Mouse (Mus musculus) lung, postnatal 25 days (tissue): ENCODE results near the gene Atp23.

Experiments used
- DNase-seq: peaks from one replicate; pipeline ENCODE4 v3.0.0; 2022; ENCODE audit warnings: low spot score

The Atp23 gene

DNA sequence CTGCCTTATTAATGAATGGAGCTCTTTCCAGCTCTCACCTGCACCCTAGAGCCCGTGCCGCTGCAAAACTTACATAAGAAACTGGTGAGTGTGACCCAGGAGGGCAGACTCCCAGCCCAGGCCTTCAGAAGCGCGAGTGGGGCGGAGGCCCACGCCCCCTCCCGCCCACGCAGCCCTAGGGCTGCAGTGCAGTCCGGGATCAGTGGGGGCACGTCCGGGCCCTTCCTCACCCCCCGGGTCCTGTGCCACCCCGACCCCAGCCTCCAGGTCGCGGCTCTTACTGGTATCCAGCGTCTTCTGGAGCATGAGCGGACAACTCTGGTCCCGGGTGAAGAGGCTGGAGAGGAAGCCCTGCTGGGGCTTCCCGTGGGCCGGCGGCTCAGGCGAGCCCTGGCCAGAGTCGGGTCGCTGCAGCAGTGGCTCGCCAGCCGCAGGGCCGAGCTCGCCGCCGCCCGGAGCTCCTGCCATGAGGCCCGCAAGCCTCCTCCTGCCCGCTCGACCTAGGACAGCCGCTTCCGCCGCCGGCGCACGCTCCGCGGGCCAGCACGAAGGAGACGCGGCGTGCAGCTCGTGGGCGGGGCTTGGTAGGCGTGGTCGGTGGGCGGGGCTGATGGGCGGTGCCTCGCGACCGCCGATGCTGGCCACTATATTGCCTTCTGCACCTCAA is at the start of gene Atp23:
TSS of gene Atp23 (minus strand) at position 535 of the 667 bp plus-strand sequence.
- peak; percentile 92 for DNase-seq

DNA sequence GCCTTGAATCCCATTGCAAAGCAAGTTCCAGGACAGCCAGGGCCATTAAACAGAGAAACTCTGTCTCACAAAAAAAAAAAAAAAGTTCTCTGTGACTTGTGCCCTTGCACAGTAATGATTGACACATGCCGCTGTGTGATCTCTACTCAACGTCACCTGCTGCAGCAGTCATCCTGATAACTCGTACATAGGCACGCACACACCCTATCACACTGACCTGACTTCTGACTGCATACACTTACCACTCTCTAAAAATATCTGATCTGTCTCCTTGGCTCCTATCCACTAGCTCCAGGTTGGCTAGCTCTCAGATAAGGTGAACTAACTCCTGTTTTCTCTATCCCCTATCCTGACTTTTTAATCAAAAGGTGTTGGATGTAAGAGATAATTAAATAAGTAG is 49.4 kb upstream of the Atp23 start:
- DNase-seq: no peak

DNA sequence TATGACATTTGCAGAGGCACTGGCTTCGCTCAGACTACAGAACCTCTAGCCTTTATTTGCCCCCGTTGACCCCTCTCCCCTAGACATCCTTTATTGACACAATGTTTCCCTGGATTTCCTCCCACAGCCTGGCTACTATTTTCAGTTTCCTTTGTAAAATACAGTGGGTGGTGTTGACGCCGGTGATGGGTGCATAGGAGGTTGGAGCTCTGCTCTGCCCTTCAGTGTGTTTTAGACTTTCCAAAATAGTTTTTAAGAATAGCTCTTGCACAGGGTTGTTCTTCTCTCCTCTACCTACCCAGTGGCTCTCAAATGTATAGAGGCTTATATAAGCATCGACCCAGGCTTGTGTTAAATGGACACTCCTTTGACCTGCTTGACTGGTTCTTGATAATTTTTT is 48.7 kb upstream of the Atp23 start:
- DNase-seq: no peak

DNA sequence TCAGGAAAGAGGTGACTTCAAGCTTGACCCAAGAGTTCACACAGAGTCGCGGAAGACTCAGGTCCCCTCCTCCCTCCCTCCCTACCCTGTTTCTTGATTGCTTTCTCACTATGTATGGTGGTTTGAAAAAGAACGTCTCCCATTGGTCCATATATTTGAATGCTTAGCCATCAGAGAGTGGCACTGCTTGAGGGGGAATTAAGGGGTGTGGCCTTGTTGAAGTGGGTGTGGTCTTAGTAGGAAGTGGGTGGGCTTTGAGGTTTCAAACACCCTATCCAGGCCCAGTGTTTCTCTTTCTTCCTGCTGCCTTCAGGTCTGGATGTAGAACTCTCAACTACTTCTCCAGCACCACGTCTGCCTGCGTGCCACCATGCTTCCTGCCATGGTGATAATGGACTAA is 44.4 kb upstream of the Atp23 start:
- no peak for DNase-seq

DNA sequence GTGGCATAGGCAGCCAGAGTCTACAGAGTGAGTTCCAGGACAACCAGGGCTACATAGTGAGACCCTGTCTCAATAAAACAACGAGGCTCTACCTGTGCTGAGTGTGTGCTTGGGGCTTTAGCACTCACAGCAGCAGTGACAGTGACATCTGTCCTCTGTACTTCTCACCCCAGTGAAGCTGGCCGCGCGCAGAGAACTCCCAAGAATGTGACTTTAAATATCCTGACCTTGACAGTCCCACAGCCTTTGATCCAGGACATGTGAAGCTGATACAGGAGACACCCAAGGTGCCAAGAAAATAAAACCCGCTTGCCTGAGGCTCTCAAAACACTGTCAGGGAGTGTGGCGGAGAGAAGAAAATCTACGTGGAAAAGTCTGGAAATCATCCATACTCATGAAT is 39.8 kb upstream of the Atp23 start:
- no peak for DNase-seq

DNA sequence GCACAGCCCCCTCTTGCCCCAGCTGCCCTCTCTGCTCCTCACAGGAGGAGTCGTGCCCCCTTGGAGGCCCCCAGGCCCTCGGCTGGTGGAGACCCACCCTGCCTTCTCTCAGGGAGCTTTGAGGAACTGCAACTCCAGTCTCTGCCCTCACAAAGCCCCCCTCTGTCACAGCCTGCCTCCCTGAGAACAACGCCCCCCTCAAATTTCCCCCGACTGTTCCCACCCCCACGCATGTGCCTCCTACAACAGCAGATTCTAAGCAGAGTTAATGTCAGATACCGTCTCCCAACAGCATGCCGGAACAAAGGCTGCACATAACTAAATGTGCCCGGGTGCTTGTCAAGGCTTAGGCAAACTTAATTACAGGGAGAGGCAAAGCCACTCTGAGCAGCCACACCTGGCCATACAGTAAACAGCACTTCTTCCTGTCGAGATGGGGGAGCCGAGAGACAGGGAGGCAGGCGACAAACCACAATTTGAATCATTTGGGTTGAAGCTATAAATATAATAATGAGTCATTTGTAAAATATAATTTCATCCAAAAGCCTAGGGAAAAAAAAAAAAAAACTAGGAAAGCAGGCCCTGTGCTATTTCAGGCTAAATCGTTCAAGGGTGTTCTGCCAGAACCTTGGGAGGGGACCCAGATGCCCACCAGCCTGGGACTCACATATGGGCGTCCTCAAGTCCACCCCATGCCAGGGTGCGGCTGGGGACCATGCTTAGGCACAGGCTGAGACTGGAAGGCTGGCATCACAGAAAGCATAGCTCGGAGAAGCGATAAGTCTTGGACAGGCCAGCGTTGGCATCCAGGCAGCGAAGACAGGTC is 34.6 kb upstream of the Atp23 start:
- no peak for DNase-seq

DNA sequence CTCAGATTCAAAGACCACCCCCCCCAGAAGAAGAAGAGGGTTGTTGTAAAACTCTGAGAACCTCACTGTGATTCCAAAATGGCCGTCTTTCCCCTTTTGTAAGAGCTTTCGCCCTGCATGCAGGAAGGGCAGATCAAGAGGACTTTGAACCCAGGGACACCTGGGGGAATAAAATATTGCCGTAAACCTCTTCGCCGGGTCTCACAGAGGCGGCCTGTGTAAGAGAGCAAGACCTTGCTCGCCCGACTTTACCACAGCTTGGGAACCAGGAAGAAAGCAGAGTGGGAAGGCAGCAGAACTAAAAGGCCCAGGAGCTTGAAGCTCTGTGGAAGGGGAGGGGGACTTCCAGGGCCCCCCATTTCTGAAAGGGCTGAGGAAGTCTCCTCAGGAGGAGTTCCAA is 34.0 kb upstream of the Atp23 start:
- DNase-seq: no peak

DNA sequence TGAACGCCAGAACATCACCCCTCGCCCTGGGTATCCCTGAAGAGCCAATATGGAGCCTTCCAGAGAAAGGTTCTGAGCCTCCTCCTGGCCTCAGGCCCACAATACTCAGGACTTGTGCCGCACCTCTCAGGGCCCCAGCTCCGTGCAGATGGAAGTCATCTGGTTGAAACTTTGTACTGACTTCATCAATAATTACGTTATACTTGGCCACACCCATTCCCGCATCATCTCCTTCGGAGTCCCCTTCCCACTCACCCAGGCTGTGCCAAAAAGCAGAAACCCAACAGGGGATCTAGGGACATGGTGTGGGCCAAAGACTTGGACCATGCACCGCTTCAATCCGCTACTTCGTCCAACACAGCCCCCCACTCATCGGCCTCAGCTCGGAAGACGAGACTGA is 33.4 kb upstream of the Atp23 start:
- DNase-seq: no peak

DNA sequence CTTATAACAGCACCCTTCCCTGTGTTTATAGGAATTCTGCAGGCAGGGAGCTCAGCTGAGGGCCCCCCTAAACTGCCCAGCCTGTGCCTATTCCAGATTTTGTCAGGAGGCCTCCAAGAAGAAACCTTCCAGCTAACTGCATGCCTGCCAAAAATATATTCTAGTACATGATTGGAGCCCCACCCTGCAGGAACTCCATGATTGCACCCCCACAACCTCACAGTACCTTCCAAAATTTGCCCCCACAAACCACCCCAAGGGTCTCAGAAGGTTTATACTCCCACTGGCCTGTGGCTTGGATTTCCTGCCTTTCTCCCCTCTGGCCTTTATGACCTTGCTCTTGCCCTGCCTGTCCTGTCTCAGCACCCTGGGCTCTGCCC is 30.6 kb upstream of the Atp23 start:
- no peak for DNase-seq

DNA sequence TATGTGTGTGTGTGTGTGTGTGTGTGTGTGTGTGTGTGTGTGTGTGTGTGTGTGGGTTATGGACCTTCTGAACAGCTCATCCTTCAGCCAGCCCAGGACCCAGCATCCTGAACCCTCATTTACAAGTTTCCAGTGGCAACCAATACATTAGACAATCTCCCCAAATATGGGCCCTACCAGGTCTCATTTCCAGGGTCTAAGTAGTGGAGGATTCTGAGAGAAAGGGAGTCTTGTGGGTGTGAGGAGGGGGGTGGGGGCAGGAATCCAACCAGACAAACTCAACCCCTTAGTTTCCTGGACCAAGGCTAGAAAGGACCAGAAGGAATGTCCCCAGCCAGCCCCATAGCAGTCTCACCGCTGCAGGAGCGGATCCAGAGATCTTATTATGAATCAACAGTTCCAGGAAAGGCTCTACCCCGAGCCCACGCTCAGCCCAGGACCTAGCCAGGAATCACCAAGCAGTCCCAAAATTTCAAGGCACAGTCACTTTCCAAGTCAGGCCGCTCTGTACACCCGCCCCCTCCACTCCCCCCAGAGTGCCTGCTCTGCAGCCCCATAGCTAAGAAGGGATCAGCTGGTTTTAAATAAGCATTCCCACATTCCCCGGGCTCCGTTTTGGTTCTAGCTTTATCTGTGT is 30.1 kb upstream of the Atp23 start:
- DNase-seq: peak; percentile 19

DNA sequence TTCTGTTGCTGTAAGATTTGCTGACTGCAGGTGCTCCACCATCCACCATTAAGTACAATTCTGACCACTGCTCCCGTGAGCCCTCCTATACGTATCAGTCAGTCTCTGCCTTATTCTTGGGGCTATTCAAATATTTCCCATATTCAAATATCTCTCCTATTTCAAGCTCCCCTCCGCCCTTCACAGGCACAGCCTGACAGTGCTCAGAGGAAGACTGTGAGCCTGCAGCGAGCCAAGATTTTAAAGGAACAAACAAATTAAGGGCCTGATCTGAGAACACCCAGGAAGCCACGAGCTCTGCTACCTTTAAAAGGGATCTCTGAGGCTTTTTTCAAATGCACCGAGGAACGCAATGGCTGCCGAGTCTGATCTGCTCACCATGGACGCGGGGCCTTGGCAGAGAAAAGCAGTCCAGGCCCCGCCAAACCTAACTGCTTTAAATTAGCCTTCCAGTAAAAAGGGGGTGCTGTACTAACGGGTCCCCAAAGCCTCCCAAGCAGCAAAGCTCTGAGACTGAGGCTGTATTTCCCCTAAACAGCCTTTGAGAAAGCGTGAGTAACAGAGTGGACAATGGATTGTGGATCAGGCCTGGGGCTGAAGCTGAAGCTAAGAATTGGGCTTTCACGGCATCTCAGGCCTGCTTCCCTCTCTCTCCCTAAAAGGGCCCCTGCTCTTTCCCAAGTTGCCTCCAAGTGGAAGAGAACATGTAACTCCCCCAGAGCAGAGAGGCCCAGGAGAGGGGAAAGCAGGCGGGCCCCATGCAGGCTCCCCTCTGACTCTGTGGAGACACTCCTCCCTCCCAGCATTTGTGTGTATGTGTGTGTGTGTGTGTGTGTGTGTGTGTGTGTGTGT is 29.3 kb upstream of the Atp23 start:
- DNase-seq: peak; percentile 25

DNA sequence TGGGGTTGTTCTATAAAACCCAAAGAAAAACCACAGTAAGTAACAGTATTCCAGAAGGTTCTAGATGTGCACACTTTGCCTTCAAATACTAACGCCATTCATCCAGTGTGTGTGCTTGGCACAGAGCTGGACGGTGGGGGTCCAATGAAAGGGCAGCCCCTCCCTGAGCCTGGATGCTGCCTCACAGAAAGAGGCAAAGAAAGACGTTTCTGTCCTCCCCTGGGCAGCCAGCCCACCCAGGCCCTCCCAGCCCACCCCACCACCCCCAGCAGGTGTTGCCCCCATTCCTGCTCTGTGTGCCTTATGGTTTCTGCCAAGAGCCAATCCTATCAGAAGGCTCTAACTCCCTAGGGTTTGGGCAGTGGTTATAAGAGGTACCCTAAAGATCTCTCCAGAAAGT is 28.4 kb upstream of the Atp23 start:
- no peak for DNase-seq

DNA sequence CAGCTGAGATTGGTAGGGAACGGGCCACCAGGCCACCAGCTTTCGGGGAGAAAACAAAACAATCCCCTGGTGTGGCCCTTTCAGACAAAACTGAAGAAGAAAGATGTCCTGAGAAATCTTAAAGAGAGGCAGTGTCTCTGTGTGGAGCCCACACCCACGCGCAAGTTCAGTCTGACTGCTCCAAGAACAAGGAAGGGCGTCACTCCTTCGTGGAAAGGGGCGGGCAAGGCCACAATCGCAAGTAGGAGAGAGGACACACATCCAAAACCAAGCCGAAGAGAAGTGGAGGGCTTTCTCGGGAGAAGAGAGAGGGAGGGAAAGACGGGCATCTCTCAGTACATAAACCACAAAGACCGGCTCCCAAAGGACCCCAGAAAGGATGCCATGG is 27.7 kb upstream of the Atp23 start:
- DNase-seq: peak; percentile 77

DNA sequence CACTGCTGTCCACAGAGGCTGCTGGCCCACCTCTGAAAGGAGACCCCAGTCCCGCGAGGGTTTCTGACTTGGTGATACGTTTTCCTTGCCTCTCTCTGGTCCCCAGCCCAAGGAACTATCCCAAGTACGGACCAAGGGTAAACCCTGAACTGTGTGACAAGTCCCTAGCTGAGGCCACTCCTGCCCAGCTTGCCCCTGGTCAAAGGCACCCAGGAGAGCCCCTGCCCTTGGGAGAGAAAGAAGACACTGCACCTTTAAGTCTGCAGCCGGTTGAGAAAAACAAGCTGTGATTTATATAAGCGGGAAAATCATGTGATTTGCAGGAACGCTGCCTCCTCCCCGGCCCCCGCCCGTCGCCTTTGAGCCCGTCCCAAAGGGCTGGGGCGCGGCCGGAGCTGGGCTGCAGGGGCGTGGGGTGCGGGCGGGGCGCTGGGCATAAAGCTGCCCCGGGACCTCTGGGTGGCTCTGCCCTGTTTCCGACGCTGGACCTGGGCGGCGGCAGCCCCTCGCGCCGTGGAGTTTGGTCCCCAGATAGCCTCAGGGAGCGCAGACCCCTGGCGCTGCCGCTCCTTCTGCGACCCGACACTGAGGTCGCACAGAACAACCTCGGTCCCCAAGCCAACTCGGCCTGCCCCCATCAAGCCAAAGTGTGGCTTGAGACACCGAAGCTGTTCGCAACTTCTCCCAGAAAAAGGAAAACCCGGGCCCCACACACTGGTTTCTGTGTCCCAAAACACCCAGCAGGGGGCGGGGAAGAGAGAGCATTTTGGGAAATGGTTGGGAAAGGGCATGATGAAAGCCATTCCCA is 27.1 kb upstream of the Atp23 start:
- peak; percentile 93 for DNase-seq

DNA sequence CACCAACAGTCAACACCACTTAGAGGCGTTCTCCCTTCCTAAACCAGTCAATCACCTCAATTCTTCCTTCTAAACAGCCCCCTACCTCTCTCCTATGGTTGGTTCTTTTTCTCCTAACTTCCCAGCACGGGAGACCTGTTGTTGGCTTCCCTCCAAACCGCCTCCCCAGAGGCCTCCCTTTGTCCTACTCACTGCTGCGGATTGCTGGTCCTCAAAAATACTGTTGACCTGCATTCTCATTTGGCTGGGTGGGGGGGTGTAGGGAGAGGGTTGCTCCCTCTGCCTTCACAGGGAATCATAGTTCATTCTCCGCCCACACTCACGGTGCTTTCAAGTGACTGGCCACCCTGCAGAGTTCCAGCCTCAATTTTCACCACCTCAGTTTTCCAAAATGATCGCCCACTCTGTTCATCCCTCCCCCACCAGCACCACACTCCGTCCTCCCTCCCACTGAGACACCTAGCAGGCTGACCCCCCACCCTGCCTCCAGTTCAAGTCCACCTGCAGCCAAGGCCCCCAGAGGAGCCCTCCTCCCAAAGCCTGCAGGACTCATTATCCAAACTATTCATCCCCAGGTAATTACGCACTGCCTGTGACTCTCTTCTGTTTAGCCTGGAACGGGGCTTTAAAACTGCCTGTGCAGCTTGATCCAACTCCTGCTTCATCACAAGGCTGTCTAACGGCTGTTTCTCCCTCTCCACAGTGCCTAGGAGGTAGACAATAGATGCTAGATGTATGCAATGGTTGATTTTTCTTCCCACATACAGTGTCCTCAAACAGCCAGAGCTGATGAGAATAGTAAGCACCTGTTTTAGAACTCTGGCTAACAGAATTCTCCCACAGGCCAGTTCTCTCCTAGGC is 26.2 kb upstream of the Atp23 start:
- DNase-seq: peak; percentile 11

DNA sequence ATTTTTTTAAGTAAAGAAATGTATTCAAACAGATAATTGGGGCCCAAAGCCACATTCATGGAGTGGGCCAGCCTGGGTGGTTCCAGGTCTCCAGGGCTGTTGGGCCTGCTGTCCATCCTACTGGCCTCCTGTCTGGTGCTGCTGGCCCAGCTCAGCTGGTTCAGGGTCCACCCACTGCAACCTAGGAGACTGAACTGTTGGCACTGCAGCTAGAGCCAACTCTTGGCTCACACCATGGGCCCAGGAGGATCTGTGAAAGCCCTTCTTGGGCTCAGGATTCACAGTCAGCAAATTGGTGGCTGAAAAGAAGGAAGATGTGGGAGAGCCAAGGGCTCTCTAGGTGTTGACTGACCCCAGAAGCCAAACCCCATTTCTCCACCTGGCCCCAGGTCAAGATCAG is 24.2 kb upstream of the Atp23 start:
- no peak for DNase-seq

DNA sequence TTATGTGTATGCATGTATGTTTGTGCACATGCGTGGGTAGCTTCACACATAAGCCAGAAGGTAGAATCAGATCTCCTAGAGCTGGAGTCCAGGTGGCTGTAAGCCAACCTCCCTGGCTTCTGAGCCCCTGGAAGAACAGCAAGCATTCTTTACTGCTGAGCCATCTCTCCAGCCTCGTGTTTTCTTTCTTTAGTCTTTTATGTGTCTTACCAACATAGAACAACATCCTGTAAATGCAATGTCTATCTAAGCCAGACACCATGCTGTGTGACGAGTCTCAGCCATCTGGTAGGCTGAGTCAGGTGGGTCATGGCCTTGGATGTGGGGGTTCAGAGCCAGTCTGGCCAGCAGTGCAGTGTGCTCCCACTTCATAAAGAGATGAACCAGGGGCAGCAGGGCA is 22.9 kb upstream of the Atp23 start:
- no peak for DNase-seq

DNA sequence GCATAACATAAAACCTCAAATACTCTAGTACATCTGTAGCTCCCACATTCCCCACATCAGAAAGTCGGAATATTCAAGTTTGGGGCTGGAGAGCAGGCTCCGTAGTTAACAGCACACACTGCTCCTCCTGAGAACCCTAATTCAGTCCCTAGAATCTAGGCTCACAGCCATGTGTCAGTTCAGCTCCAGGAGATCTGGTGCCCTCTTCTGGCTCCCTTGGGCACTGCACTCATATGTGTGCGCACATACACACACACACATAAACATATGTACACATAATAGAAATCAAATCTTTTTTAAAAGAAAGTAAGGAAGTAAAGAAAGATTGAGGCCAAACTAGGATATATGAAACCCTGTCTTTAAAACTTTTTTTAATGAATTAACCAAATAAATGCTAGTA is 19.1 kb upstream of the Atp23 start:
- no peak for DNase-seq

DNA sequence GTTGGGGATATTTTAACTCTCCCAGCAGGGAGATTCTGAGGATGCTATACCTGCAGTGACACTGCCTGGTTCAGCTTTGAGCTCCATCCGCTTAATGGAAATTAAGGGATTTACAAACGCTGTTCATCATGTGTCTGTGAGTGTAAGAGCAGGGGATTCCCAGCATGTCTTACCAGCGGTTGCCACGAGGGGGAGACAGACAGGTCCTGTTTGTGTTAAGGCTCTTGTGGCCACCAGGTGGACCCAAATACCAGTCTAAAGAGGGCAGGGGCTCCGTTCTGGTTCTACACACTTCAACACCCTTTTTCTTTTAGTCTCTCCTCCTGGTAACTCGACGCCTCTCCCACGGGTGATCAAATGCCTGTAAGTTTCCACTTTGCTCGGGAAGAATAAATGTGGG is 17.9 kb upstream of the Atp23 start:
- DNase-seq: peak; percentile 89

DNA sequence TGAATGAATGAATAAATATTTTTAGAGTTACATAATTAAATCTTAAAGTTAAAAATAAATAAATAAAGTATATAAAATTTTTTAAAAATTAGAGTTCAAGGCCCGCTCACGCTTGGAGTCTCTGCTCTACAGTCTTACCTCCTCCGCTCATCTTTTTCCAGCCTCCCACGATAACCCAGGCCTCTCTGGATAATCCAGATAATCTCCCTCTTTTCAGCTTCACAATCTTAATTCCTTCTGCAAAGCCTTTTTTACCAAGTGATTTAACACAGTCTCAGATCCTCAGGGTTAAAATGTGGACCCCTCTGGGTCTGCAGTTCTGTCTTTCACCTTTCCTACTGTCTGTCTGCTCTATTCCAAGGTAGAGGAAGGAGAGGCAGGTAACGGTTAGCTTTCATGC is 13.1 kb upstream of the Atp23 start:
- DNase-seq: no peak

DNA sequence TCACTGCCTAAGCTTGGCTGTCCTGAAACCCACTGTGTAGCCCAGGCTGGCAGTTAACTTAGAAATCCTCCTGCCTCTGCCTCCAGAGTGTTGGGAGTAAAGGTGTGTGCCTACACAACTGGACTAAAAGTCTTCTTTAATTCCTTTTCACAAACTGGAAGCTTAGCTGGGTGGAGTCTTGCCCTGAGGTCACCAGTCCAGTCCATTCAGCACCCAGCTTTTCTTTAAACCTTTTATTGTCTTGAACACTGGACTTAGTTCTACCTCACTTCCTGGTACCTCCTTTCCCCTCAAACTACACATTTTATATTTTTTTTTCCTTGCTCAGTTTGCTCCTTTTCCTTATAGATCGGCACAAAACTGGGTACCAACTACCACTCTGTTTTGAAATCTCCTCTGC is 10.3 kb upstream of the Atp23 start:
- DNase-seq: no peak
